Mouse (Mus musculus) MN1 (cell line): ENCODE measurements at regions not wholly inside any gene's neighbourhood (a gene's known extent, or its start where the extent isn't known, plus 50 kb on each side); places are given as distances from the start of the nearest gene placed in this dataset.

ENCODE experiments used
- DNase-seq: peaks from one replicate; pipeline ENCODE4 v3.0.0-alpha.2; 2016; ENCODE audit warnings: low spot score

DNA sequence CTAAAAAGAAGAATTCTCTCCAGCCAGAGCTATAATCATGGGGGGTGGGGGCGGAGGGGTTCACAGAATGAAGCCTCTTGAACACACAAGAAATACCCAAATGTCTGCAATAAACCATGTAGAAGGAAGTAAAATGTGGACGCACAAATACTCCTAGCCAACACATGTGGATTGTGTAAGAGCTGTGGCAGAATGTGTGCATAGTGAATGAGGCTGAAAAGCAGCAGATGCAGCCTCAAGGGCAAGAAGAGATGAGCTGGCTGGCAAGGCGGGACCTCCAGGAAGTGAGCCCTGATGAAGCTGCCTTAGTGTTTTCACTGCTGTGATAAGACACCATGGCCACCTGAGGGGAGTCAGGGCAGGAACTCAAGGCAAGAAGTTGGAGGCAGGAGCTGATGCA is 53.3 kb upstream of the Arhgap28 start:
- DNase-seq, result no peak

DNA sequence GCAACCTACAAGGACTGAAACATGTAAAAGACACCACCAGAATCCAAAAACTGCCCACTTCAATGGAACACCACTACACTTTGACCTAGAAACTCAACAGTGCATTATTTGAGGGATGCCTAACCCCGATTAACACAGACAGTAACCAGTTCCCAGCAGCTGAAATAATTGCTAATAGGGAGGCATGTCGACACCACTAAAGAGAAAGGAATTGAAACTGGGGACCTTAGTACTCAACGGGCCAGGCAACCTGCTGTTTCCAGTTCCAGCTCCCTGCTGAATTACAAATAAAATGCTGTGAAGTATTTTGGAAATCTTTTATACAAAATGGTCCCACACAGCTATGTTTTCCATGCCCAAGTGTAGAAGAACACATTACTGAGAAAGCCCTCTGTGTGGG is 56.5 kb upstream of the Arhgap28 start:
- no peak for DNase-seq

DNA sequence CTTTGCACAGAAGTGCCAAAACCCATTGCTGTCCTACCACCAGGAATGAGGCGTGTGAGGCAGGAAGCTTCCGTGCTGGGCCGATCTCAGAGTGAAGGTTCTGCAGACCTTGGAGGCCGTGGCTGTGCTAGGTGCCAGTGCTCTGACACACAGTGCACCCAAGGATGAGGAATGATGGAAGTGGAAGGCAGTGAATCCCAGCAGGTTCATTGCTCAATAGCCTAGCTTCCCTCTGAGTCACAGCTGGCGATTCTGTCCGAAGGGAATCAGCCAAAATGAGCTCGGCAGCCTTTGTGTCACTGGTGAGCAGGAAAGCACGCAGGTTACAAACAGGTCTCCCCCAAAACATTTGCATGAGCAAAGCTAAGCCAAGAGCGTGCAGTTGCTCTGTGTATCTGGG is 61.8 kb upstream of the Arhgap28 start:
- no peak for DNase-seq

DNA sequence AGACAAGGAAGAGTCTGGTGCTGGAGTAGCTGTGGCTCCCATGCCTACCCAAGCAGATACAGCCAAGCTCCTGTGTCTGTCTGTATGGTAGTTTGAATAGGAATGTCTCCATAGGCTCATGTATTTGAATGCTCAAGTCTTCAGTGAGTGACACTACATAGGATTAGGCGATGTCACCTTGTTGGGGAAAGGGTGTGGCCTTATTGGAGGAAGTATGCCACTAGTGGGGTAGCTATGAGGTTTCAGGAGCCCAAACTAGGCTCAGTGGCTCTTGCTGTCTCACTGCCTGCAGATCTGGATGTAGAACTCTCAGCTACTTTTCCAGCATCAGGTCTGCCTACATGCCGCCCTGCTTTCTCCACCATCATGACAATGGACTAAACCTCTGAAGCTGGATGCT is 62.3 kb upstream of the Arhgap28 start:
- no peak for DNase-seq

DNA sequence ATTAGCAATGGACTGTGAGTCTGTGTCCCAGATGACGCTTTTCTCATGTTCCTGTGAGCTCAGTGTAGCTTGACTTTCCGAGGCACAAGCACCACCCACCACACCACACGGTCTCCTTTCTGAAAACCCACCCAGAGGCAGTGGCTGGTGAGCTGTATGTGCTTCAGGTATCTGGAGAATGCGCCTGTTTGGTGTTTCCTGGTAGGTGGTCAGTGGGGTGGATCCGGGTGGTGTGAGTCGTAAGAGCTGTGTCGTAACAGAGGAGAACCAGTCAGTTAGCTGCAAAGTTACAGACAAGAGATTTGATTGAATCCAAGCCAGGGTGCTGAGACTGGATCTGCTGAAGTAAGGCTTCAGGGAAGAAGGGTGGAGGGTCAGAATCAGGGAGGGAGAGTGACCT is 65.1 kb upstream of the Arhgap28 start:
- DNase-seq, result no peak

DNA sequence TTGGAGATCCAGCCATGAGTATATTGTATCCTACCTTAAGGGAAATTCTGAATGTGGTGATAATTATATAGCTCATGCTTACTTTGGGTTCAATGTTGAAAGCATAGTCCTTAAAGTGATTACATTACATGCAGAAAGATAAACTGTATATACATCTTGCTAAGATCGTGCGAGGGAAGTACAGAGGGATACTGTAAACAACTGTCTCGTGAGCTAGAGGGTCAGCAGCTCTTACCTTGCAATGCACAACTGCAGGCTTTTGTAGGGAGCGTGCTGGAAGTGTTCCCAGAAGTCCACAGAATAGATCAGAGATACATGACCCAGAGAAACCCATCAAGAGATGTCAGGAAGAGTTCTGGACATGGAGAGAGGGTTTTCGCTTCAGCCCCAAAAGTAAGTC is 65.6 kb upstream of the Arhgap28 start:
- no peak for DNase-seq

DNA sequence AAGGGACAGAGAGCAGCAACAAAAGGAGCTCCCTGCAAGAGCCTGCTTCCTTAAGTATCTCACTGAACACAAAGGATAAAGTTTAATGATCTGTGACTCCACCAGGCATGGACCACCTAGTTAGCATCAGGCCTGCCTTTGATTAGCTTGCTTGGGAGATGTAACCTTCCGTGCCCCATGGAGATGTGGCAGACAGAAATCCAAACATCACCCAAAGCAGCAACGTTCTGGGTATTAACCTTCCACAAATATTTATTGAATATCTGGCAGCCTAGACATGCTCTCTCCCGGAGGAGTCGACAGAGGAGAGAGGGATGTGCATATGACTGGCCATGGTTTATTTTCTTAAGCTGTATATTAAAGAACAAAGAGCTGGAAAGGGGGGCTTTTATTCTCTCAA is 67.6 kb upstream of the Arhgap28 start:
- no peak for DNase-seq

DNA sequence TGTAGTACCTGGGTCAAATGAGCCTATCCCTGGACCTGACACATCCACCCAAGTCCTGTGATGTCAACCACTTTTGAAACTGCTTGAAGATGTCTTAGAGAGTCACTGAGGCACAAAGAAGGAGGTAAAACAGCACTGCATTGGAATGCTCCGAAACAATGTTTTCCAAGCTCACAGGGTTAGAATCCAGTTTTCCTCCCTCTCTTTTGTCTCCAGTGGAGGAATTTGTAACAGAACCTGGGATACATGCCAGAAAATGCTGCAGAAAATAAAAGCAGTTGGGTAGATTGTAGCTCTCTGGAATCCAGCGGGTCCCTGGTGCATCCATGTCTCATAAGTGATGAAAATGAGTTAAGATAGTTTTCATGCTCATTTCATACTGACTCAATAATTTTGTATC is 71.8 kb upstream of the Arhgap28 start:
- DNase-seq, result no peak

DNA sequence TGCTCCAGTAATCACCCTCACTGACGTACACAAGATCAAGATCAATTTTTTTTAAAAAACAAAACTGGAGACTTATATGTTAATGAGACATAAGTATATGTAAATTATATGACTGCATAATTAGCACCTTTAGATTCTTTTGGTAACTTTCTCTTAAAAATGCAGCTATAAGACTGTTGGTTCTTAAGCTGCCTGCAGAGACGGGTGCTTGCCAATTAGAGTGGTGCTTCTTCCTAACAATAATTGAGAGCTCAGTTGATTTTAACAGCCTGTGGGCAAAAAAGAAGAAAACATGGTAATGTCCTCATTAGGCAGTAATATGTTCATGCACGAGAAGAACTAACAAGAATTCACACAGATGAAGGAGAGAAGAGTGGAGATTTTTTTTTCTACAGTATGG is 74.8 kb upstream of the Arhgap28 start:
- no peak for DNase-seq

DNA sequence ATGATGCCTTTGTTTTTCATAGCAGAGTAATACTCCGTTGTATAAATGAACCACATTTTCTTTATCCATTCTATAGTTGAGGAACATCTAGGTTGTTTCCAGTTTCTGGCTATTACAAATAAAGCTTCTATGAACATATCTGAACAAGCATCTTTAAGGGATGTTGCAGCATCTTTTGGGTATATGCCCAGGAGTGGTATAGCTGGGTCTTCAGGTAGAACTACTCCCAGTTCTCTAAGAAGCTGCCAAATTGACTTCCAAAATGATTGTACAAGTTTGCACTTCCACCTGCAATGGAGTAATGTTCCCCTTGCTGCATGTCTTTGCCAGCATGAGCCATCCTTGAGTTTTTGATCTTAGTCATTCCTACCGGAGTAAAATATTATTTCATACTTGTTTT is 80.5 kb upstream of the Arhgap28 start:
- DNase-seq, result no peak

DNA sequence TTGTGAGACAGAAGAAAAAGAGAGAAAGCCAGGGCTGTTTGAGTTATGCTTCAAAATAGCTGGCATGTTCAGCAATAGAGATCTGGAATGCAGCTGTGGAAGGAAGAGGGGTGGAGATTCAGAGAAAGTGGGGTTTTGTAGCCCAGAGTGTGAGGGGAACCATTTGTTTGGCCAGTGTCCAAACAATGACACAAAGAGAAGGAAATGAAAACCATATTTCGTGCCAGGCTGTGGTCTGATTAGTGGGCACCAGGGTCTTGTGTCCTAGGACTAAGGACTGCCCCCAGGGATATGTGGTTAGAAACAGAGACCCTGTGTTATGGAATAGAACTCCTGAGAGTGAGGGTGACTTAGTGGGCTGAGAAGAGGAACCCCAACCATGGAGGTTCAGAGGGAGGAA is 83.2 kb upstream of the Arhgap28 start:
- DNase-seq, result no peak

DNA sequence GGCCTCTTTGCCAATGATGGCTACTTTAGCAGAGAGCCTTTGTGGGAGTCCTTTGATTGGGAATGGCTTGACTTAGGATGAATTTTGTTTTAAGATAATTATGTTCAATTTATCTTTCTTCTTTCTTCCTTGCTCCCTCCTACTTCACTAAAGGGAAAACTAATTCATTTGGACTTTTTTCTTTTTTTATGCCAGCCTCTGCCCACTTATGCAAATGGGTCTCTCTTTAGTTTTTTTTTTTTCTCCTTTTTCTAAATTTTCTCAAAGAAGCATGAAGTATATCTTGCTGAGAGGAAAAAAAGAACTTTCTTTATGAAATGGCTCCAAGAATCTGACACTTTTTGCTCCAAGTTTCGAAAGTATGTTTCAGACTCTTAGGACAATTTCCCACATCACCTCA is 85.3 kb upstream of the Arhgap28 start:
- no peak for DNase-seq

DNA sequence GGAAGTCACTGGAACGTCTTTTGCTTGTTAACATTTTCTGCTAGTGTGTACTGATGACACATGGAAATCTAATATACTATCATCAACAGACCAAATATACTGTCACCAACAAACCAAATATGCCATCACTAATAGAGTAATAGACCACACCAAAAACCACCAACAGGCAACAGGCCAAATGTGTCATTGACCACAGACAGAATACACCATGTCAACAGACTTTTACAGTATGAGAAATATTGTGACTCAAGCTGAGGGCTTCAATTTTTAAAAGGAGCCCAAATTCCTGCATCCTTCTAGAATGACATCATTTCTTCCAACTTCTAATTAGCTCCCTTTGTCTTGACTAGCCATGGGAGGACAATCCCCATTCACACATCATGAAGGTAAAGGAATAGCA is 85.9 kb upstream of the Arhgap28 start:
- no peak for DNase-seq

DNA sequence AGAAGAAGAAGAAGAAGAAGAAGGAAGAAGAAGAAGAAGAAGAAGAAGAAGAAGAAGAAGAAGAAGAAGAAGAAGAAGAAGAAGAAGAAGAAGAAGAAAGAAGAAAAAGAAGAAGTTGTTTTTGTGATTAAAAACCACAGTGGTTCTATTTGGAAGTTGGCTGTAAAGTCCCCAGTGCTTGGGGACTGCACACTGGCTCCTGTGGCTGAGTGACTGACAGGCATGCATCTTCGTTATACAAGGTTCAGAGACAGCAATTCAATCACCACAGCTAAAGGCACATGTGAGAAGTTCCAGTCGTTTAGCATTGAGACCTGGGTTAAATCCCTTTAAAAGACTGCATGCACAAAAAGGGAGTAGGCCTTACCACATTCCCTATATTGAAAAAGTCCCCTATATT is 93.1 kb upstream of the Arhgap28 start:
- DNase-seq, result no peak

DNA sequence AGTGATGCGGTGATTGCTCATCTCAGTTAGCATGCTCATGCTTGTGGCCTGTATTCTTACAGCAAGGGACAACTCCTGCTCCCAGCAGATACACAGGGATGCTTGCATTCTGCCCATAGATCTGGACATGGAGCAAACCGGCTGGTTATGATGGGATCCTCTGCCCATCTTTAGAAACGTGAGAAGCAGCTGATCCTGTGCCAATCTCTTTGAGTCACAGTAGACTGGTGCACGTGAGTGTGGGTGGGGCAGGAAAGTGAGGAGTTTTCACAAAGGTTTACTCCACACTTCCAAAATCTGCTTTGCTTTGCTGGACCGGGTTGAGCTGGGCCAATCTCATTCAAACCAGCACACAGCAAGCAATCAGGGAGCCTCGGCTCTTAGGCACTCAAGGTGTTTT is 93.5 kb upstream of the Arhgap28 start:
- DNase-seq, result no peak

DNA sequence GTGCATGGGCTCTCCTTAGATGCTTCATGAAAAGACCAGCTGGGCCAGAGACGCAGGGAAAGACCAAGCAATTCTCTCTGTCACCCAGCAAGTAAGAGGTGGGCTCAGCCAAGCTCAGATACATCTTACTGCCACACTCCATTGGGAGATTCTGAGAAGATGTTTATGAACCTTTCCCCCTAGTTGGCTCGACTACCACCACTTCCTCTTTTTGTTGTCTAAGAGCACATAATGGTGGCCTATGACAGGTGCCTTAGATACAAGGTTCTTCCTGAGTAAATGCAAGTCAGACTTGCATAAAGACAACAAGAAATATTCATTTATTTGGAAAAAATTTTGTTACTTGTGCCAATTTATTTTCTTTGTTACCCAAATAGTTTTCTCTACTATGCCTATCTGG is 96.2 kb upstream of the Arhgap28 start:
- DNase-seq, result no peak

DNA sequence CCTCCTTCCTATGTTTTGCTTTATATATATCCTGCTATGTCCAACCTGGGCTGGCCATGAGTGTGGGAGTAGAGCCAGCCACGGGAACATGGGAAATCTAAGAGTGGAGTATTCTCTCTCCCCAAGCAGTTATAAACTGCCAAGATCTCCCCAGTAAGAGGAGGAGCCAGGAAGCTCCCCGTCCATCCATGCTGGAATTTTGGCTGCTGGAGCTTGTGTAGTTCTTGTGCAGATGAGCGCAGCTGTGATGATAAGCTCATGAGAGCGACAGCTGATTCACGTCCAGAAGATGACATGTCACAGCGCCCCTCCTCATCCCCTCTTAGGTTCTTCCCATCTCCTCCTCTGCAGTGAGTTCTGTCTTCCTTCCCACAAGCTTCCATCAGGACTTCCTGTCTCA is 99.4 kb upstream of the Arhgap28 start:
- DNase-seq, result no peak

DNA sequence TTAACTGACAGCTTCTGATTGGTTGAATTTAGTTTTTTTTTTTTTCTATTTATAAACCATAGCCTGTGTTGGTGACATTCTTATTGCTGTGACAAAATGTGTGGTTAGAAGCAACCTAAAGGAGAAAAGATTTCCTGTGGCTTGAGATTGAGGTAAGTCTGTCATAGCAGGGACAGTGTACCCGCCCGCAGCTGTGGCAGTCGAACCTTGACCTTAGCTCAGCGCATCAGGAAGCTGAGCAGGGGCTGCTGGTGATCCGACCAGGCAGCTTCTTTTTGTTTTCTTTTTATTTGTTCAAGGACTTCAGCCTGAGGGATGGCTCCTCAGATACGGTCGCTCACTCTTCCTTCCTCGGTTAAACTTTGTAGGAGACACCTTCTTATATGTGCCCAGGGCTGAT is 102.4 kb upstream of the Arhgap28 start:
- no peak for DNase-seq

DNA sequence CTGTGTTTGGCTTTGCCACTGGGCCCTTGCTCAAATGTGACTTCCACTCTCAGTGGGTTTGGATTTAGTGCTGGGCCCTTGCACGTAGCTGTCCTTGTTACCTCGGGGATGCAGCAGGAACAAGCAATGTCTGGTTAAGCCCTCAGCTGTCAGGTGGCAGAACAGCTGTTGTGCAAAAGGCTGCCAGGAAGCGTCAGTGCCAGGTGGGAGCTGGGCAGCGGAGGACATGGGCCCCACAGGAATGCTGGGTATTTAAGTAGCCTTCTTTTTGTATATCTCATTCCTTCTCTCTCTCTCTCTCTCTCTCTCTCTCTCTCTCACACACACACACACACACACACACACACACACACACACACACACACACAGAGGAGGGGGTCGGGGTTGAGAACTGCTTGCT is 104.0 kb upstream of the Arhgap28 start:
- no peak for DNase-seq

DNA sequence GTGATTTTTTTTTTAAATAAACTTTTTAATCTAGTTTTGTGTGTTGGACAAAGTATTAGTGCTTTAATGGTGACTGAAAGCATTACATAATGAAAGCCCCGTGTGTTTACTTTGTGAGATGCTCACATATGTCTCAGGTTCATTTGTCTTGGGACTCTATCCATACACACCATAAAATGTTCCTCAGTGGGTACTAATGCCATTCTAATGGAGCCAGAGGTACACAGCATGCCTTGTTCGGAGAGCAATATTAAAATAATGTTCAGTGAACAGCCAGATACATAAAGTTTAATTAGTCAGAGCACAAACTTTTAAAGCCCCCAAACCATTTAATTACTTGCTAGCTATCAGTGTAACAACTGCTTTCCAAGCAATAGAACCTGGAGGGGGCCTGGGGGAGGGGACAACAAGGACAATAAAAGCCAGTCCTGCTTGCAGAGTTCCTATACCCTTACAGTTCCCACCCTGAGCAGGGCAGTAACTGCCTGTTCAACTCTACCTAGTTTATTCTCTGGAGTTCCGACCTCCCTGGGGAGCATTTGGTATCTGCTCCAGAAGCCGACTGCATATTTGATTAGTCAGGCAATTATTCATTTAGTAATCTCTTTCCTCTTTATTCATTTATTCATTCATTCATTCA is 108.0 kb upstream of the Arhgap28 start:
- DNase-seq, result no peak

DNA sequence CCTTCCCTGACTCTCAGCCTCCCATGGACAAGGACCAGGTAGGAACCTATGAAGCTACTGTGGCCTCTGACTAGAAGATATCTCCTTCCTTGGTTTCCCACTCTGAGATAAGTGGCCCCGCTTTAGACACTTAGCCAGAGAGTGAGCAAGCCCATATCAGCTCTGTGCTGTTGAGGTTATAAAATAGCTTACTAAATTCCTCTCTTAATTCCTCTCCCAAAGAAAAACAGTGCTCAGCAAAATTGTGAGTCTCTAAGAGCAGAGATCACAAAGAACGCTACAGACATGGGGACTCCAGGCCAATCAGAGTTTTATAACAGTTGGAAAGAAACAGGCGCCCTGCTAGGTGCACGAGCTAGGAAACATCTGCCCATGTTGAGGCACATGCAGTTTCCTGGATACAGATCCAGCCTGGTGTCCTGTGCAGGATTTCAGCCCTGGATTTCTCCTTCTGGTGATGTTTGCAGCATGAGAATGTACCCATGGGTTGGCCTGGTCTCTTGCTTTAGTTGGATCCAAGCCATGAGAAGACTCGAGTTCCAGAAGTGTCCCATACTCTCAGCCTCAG is 108.9 kb upstream of the Arhgap28 start:
- no peak for DNase-seq

DNA sequence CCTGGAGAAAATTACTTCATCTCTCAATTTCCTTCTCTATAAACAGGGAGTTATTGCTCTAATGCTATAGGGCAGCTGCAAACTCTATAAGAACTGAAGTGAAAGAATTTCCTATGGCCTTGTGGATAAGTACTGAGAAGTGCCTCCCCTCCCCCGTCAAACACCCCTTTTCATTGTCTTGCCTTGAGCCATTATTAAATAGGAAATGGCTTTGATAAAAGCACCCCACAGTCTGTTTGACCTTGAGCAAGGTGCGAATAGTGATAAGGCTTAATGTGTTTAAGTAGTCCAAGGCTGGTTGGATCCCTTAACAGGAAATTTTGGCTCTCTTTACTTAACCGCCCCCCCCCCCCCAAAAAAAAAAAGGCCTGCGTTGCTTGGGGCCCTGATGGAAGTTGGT is 111.7 kb upstream of the Arhgap28 start:
- no peak for DNase-seq

DNA sequence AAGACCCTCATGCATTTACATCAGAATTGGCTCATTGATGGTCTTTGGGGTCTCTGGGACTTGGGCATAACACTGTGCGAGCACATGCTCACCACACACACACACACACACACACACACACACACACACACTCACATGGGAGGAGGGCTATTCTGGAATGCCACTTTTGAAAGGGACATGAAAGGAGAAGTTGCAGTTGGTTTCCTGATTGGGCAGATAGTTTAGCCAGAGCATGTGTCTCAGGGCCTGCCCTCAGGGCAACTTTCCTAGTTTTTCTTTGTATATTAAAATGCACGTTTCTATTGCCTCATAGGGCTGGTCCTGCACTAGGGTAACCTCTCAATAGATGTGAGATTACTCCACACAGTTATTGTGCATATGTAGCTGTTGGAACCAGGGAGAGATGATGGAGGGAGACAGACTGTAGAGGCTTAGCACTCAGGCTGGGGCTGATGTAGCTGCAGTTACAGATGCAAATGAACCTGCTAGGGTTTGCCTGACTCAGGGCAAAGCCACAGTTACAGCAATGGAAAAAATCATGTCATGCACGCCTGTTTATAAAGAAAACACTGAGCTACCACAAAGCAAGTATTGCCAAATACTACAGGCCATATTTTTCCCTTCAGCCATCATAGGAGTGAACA is 115.3 kb upstream of the Arhgap28 start:
- DNase-seq, result no peak

DNA sequence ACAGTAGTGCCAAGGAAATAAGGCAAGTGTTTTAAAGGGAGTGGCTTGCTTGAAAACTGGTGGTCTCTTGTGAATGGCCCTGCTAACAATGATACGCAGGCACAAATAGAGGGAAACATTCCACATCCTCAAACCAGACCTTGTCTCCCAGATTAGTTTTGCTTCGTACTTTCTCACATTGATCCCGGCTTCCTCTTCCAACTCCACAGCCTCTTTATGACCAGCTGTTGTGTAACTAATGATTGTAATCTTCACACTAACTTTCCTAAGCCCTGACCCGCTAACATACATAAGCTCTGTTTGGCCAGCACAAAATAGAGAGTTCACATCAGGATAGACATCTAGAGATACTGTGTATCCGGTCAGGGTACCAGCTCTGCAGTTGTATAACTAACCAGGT is 116.3 kb upstream of the Arhgap28 start:
- DNase-seq, result no peak
